Mouse (Mus musculus): ENCODE results near the gene Dcst1.

- TF ChIP-seq POLR2A (IDR thresholded peaks at IDR 0.05; ENCODE audit: low read depth, low read length) (no peak), CTCF (IDR thresholded peaks at IDR 0.05; ENCODE audit: borderline replicate concordance, insufficient read depth, low read length) (no peak)
Observed at GRCm38 (mm10) chr3:89304440-89304839, 60.6 kb downstream of the Dcst1 start.

Measured in embryonic fibroblast, embryonic 13.5 days (primary cell).